Mouse (Mus musculus) intestine, embryonic 16.5 days (tissue): ENCODE data around the gene Ppara. TPM values are rescaled to one million over a fixed set of nuclear protein-coding genes. Genes with fewer than 3 reads are reported as not detected.

Source experiments
- microRNA counts: library from miRNA; unstranded; fragments of <30 nt; microRNA quantifications from one replicate; lab custom pipeline; 2016
- microRNA-seq: library from miRNA; unstranded; fragments of <30 nt; microRNA quantifications from one replicate; pipeline ENCODE4, GENCODE M21; 2016
- polyA plus RNA-seq: library from polyadenylated mRNA; unstranded; fragments of >200 nt; fragmentation: Nextera tagmentation; extraction: Ambion mirVana; gene quantifications from 2 replicates; pipeline ENCODE4 v1.2.1, GENCODE M21; 2015

The Ppara gene
- polyA plus RNA-seq, 1 experiment from 2014 or later: 31.0 TPM

MicroRNAs within 50 kb of the gene (microRNA counts, 519-probe panel; counts per million panel counts)
- microRNA mmu-let-7b (lab: Ali Mortazavi, UCI) (3,771 counts per million, percentile 94 among the panel's probes with 10 or more counts), microRNA mmu-let-7c (lab: Ali Mortazavi, UCI) (3,861 counts per million, percentile 94 among the panel's probes with 10 or more counts)

Small RNAs within 50 kb of the gene (microRNA-seq; reads per million reads assigned to microRNA genes)
- 3,502 reads per million, percentile 85 among the genes with 10 or more reads in this experiment for gene Mirlet7b
- 111 reads per million, percentile 50 among the genes with 10 or more reads in this experiment for gene Mirlet7c-2

Other genes starting within 250 kb of the Ppara start
- not detected in 2 replicates for gene 7530416G11Rik, start 231.8 kb upstream of the Ppara start, polyA plus RNA-seq
- 0.66 and 0.71 TPM in 2 replicates for gene Wnt7b, start 152.5 kb upstream of the Ppara start, polyA plus RNA-seq
- 58.2 and 62.2 TPM in 2 replicates for gene Cdpf1, start 76.7 kb downstream of the Ppara start, polyA plus RNA-seq
- gene Pkdrej, start 86.8 kb downstream of the Ppara start, polyA plus RNA-seq: 0.17 and 0.18 TPM in 2 replicates
- gene Ttc38, start 97.3 kb downstream of the Ppara start, polyA plus RNA-seq: 13.4 and 15.1 TPM in 2 replicates
- 20.0 and 22.9 TPM in 2 replicates for gene Gtse1, start 124.8 kb downstream of the Ppara start, polyA plus RNA-seq
- gene Trmu, start 144.3 kb downstream of the Ppara start, polyA plus RNA-seq: 36.7 and 37.3 TPM in 2 replicates